ENCODE assay signal across 8 mouse cellular contexts in genomic region chr8:88119076-88119475, GRCm38 (mm10). TPM values are rescaled to one million over a fixed set of nuclear protein-coding genes. Genes with fewer than 3 reads are reported as not detected.
A peak's percentile ranks its signal among the peaks of the same experiment; 100 is the strongest.
DNase-seq lines count a peak whose midpoint lies in the region; ATAC-seq and TF ChIP-seq lines count a peak whose summit lies in the region.

No protein-coding gene starts in this region.

- no peaks in the 10 kb centered on the region for H3K9me3 ChIP-seq in heart, embryonic 15.5 days (replicated peaks)
- H3K9me3 ChIP-seq in limb, embryonic 12.5 days = no peaks in the 10 kb centered on the region

- peaks cover 6% of the 10 kb centered on the region for H3K4me1 ChIP-seq in heart, embryonic 15.5 days (replicated peaks)
- H3K4me1 ChIP-seq in limb, embryonic 12.5 days (replicated peaks) = peaks cover 11% of the 10 kb centered on the region; the same call in 1 of the 2 replicates

- peak overlapping the region; percentile 94 for H3K9ac ChIP-seq in heart, embryonic 15.5 days
- H3K9ac ChIP-seq in limb, embryonic 12.5 days (replicated peaks) = peak overlapping the region; percentile 92

- no peak for TF ChIP-seq CTCF in layer of hippocampus, adult 2 months (conservative IDR thresholded peaks at IDR 0.05)

- no peak for ATAC-seq in heart, embryonic 15.5 days (replicated peaks; ENCODE audit: insufficient number of reproducible peaks, insufficient read depth, low FRiP score, low read depth)
- no peak for ATAC-seq in limb, embryonic 12.5 days (ENCODE audit: insufficient number of reproducible peaks, insufficient read depth, low FRiP score, low TSS enrichment, low read depth)

- H3K27me3 ChIP-seq in heart, embryonic 15.5 days = peaks cover 8% of the 10 kb centered on the region; the same call in 1 of the 2 replicates
- H3K27me3 ChIP-seq in limb, embryonic 12.5 days = no peaks in the 10 kb centered on the region

- H3K36me3 ChIP-seq in heart, embryonic 15.5 days = peaks cover 18% of the 10 kb centered on the region
- peaks cover 33% of the 10 kb centered on the region for H3K36me3 ChIP-seq in limb, embryonic 12.5 days

- peak overlapping the region; percentile 91 for H3K27ac ChIP-seq in layer of hippocampus, adult 2 months
- peak overlapping the region; percentile 84 for H3K27ac ChIP-seq in heart, embryonic 15.5 days
- peak overlapping the region; percentile 83 for H3K27ac ChIP-seq in limb, embryonic 12.5 days

- under 1% methylated on average over 11 of the region's 11 CpGs for WGBS in heart, embryonic 15.5 days
- WGBS in limb, embryonic 12.5 days = 2% methylated on average over 11 of the region's 11 CpGs

- peak overlapping the region; percentile 68 for H3K4me2 ChIP-seq in heart, embryonic 15.5 days
- H3K4me2 ChIP-seq in limb, embryonic 12.5 days = peak overlapping the region; percentile 80

- no peak for DNase-seq in layer of hippocampus, adult 2 months (ENCODE audit: low spot score in 2 of 2)
- DNase-seq in layer of hippocampus, postnatal 36 days = no peak
- peak; percentile 13 for DNase-seq in c-Kit-positive CD71-negative TER-119-negative erythroid progenitor cells, embryonic 14.5 days (ENCODE audit: low read depth)
- DNase-seq in neural tube, embryonic 10.5 days (ENCODE audit: extremely low spot score, low spot score) = peak; percentile 14
- DNase-seq in layer of hippocampus, postnatal 10 days (ENCODE audit: low spot score in 2 of 2) = no peak
- DNase-seq in layer of hippocampus, adult 18-20 months (ENCODE audit: low spot score in 2 of 2) = no peak

- H3K4me3 ChIP-seq in layer of hippocampus, adult 2 months = peak overlapping the region; percentile 93
- H3K4me3 ChIP-seq in heart, embryonic 15.5 days = peak overlapping the region; percentile 95
- peak overlapping the region; percentile 97 for H3K4me3 ChIP-seq in limb, embryonic 12.5 days (replicated peaks)

RNA-seq across cellular contexts. Expression of gene Cnep1r1, which starts 0.5 kb away (rescaled TPM):
- total RNA-seq in layer of hippocampus, adult 2 months (2021) = 10 to 100 TPM; 30.7 to 32.1 TPM
- 10 to 100 TPM; 36.7 to 37.9 TPM for total RNA-seq in layer of hippocampus, postnatal 36 days (2021)
- polyA plus RNA-seq in heart, embryonic 15.5 days (2015; fragmentation: Nextera tagmentation; extraction: Ambion mirVana) = 40.6 and 41.5 TPM in 2 replicates
- polyA plus RNA-seq in limb, embryonic 12.5 days (2016; fragmentation: Nextera tagmentation; extraction: Ambion mirVana) = 58.2 and 58.5 TPM in 2 replicates
- total RNA-seq in layer of hippocampus, postnatal 10 days (2021) = 10 to 100 TPM; 32.3 to 34.7 TPM
- 10 to 100 TPM; 32.2 to 34.0 TPM for total RNA-seq in layer of hippocampus, adult 18-20 months (2021)

RNA-seq across cellular contexts. Expression of gene Heatr3, which starts 18.6 kb away (rescaled TPM):
- total RNA-seq in layer of hippocampus, adult 2 months (2021) = 10 to 100 TPM; 30.0 to 32.9 TPM
- 10 to 100 TPM; 28.0 to 33.5 TPM for total RNA-seq in layer of hippocampus, postnatal 36 days (2021)
- polyA plus RNA-seq in heart, embryonic 15.5 days (2015; fragmentation: Nextera tagmentation; extraction: Ambion mirVana) = 24.3 and 33.7 TPM in 2 replicates
- polyA plus RNA-seq in limb, embryonic 12.5 days (2016; fragmentation: Nextera tagmentation; extraction: Ambion mirVana) = 55.5 and 56.2 TPM in 2 replicates
- 10 to 100 TPM; 31.2 to 34.7 TPM for total RNA-seq in layer of hippocampus, postnatal 10 days (2021)
- 10 to 100 TPM; 24.7 to 24.9 TPM for total RNA-seq in layer of hippocampus, adult 18-20 months (2021)

Comparison
In these comparisons a context has a peak if more than half of its experiments do, and no peak if none do; other contexts are left out.
1. DNase-seq: peak in c-Kit-positive CD71-negative TER-119-negative erythroid progenitor cells, embryonic 14.5 days (single experiment) and neural tube, embryonic 10.5 days (single experiment); none in layer of hippocampus, adult 2 months (0 of 2), layer of hippocampus, postnatal 36 days (0 of 2), layer of hippocampus, postnatal 10 days (0 of 2) and layer of hippocampus, adult 18-20 months (0 of 2).
2. Peak in every context shown above with its lines, with median percentiles within 50 percentile points of each other: H3K27ac ChIP-seq and H3K4me3 ChIP-seq.